Mouse (Mus musculus) embryo, embryonic 11 days (tissue): ENCODE results near the gene Pex7.

ENCODE experiments used
- DNase-seq: peaks from one replicate; pipeline ENCODE4 v3.0.0-alpha.2; 2015

Pex7 gene

DNA sequence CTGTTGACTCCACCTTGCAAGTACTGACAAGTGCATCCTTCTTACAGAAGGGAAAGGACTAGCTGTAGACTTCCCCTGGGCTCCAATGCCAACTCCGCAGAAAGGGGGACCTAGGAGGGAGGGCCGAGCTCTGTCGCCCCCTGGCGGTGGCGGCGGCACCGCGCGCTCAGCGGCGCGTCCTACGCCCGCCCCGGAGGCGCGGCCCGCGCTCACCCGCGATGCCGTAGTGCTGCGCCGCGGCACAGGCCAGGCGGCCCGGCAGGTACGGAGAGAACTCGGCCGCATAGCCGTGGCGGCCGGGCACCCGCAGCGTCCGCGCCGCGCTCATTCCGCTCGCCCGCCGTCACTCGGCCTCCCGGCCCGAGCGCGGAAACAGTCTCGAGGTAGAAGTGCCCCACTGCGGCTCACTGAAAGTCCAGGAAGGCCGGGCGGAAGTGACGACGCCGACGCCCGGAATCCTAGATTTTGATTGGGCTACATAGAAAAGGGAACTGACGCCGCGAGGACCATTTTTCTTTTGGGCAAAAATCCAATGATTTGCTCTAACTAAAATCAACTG lies at the start of gene Pex7:
TSS of gene Pex7 (minus strand) at position 444 of the 559 bp plus-strand sequence.
- DNase-seq = peak; percentile 96

DNA sequence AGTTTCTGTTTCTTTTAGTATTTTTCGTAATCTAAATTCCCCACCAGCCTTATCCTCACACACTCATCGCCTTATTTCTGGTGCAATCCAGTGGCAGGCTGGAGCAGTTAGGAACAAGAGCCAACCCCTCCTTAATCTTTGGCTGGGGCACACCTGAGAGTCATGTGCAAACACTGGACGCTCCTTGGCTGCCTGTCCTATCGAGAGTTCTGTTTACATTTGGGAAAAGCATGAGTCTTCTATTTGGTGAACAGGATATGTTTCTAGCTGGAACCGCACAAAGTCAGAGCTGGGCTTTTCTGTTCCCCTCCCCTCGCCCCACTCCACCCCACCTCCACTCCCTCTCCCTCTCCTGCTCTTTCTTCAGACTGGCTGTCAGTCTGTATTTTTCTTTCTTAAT lies 49.3 kb upstream of the Pex7 start:
- no peak for DNase-seq

- no peak for DNase-seq
Measured at GRCm38 (mm10) chr10:19955817-19956216, 48.3 kb upstream of the Pex7 start.

DNA sequence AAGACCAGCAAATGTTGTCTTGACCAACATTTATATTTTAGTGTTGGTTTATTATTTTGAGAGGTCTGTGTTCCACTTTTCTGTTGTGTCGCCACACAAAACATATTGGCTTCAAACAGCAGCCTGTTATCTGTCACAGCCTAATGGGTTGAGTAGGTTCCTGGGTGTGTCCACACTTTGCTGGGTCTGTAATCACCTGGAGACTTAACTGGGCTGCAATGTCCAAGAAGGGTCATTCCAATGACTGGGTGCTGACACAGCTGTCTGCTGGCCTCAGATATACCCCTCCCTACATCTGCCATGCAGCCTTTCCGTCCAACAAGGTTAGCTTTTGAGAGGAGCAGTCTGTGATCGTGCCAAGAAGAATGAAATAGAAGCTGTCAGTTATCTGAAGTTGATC lies 47.1 kb upstream of the Pex7 start:
- DNase-seq = no peak

DNA sequence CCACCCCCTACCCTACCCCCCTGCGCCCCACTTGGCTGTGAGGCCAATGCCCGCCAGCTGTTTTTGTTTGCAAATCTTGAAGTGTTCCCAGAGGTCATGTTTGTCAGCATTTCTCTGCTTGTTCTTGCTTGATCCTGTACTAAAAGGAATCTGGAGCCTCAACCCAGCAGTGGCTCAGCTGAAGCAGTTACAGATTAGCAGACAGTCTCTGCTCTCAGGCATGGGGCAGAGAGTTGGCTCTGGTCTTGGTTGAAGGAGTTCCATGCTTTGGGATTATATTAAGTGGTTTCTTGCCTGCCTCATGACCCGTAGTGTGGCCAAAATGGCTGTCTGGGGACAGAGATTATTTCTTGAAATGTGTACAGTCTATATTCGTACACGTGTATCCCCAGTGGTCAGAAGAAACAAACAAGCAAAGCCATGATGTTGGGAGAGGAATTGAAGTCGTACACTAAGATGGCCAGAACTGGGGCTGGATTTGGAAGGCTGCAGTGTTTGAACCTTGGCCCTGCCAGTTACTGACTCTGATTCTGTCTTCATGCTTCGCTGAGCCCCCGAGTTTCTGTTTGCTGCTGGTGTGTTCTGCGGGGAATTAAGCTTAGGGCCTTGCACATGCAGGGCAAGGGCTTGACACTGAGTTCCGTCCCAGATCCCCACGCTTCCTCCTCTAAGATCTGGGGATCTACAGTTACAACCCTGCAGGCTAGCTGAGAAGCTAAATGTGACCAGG lies 45.7 kb upstream of the Pex7 start:
- no peak for DNase-seq

- no peak for DNase-seq
Measured at GRCm38 (mm10) chr10:19949106-19949505, 41.6 kb upstream of the Pex7 start.

DNA sequence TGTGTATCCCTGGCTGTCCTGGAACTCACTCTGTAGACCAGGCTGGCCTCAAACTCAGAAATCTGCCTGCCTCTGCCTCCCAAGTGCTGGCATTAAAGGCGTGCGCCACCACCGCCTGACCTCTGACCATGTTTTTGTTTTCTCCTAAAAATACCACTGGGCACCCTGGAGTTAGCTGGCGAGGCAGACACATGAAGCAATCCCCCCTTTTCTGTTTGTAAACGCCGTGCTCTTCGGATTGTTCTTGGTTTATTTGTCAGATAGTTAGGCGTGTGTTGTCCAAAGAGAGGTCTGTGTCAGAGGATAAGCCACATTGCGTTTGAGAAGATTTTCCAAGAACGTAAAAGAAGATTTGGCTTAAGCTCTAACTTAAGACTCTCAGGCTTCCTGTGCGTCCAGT lies 40.9 kb upstream of the Pex7 start:
- DNase-seq = no peak

DNA sequence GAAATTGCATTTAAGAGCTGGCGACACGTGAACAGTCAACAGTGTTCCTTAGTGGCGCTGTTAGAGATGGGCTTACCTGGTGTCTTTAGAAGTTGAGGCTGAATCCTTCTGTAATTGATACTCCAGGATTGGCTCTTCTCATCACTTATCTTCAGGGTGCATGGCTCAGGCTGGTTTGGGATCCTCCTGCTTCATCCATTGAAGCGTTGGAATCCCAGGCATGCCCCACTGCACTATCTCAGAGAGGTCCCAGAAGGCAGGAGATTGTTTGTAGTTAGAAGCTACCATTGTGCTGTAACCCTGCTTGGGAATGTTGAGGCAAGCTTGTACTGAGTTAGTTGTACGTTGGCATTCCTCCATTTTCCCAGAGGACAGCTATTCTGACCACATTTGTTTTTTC lies 40.4 kb upstream of the Pex7 start:
- DNase-seq = no peak

GRCm38 (mm10) chr10:19947441-19947840 lies 40.0 kb upstream of the Pex7 start:
- DNase-seq = no peak

- DNase-seq = no peak
Measured at GRCm38 (mm10) chr10:19946644-19947043, 39.2 kb upstream of the Pex7 start.

- DNase-seq = no peak
Measured at GRCm38 (mm10) chr10:19945651-19946050, 38.2 kb upstream of the Pex7 start.

GRCm38 (mm10) chr10:19942621-19943020 lies 35.1 kb upstream of the Pex7 start:
- DNase-seq = no peak

- DNase-seq = no peak
Measured at GRCm38 (mm10) chr10:19941914-19942313, 34.4 kb upstream of the Pex7 start.

GRCm38 (mm10) chr10:19941063-19941462 lies 33.6 kb upstream of the Pex7 start:
- no peak for DNase-seq

DNA sequence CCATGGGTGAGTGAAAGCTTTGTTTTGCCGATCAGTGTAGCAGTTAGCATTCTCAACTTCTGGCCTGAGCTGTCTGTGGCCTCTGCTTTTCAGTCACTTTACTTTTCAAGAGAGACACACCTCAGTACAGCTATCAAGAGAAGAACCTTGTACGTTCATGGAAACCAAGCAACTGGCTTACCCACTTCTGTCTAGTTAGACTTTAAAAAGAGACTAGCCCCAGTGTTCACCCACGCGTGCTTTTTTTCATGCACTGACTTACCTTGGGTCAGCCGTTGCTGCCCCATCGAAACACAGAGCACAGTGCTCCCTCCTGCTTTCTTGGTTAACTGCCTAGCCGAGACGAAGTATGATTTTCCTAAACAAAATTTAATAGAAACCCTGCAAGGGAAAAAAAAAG lies 33.1 kb upstream of the Pex7 start:
- DNase-seq = no peak

- DNase-seq = no peak
Measured at GRCm38 (mm10) chr10:19940127-19940526, 32.6 kb upstream of the Pex7 start.

- DNase-seq = no peak
Measured at GRCm38 (mm10) chr10:19939282-19939705, 31.8 kb upstream of the Pex7 start.

- DNase-seq = no peak
Measured at GRCm38 (mm10) chr10:19938738-19939137, 31.2 kb upstream of the Pex7 start.

- DNase-seq = no peak
Measured at GRCm38 (mm10) chr10:19936961-19937708, 29.6 kb upstream of the Pex7 start.

DNA sequence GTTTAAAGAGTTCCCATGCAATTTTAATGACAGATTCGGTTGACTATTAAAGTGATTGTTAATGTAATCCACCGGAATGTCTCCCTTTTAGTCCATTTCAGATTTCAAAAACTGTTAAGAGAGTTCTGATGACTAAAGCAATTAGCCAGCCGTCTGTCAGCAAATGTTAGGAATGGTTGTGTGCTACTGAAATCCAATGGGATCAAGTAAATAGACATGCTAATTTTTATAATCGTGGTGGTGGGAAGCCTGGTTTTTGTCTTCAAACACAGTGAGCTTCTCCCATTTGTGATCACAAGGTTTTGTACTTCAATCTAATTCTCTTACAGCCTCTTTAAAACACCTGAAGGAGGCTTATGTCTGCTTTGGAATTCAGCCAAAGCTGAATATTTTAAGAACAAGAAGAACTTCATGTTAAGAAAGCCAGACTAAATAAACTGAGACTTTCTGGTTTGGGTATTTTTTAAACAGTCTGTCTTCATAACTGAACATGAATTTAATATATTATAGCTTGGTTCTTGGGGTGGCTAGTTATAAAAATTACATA lies 28.4 kb upstream of the Pex7 start:
- DNase-seq = no peak

DNA sequence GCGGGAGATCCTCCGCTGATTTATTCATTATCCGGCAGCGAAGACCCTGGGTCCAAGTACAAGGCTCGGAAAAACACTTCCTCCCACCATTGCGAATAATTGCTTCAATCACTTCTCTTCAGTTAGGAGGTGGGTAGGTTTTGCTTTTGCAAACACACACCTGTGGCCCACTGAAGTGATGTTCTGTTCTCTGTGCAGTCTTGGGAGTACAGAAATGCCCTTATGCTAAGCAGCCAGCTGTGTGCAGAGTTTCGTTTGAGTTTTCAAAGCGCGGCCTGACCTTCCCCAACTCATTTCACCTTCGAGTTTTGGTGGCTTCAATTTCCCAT lies 27.8 kb upstream of the Pex7 start:
- DNase-seq = no peak

DNA sequence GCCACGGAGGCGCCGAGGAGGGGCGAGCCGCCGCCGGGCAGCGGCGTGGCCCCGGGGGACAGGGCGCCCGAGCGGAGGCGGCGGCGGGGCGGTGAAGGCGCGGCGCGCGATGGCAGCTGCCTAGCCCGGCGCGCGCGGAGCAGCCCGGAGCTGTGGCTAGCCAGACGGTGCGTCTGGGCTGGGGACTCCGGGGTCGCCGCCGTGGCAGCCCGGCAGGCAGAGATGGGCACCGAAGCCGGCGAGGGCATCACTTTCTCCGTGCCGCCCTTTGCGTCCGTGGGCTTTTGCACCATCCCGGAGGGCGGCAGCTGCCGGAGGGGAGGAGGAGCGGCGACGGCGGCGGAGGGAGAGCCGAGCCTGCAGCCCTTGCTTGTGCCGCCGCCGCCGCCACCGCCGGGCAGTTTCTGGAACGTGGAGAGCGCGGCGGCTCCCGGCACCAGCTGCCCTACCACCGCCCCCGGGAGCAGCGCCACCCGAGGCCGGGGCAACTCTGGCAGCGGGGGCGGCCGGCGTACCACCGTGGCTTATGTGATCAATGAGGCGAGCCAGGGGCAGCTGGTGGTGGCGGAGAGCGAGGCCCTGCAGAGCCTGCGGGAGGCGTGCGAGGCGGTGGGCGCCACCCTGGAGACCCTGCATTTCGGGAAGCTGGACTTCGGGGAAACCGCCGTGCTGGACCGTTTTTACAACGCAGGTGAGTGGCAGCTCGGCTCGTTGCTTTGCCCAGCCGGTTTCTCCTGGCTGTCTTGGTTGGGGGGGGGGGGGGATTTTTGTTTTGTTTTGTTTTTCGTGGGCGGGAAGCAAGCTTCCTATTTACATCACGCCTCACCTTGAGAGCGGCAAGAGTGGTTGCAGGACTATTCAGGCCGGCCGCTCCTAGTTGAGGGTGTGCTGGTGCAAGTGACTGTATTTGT lies 27.1 kb upstream of the Pex7 start, which contains the start of gene Map3k5:
TSS of gene Map3k5 (plus strand) at position 89 of the 911 bp plus-strand sequence.
- DNase-seq = peak; percentile 76
